Mouse (Mus musculus): Measurements from ENCODE around the gene Nacc1. TPM values are rescaled to one million over a fixed set of nuclear protein-coding genes. Genes with fewer than 3 reads are reported as not detected.
A peak's percentile ranks its signal among the peaks of the same experiment; 100 is the strongest.

Gene Nacc1
- polyA plus RNA-seq, 1 experiment from 2014 or later: 25.2 TPM

GRCm38 (mm10) chr8:84639162-84640009, 48.3 kb downstream of the Nacc1 start:
- peak overlapping the region; percentile 69 for H3K4me3 ChIP-seq (ENCODE audit: low read depth, low read length)
- peak overlapping the region; percentile 82 for H3K9ac ChIP-seq (ENCODE audit: low read depth, low read length)
- under 1% methylated on average over 105 of the region's 106 CpGs for WGBS
- no peaks in the 10 kb centered on the region for H3K36me3 ChIP-seq (ENCODE audit: control insufficient read depth, insufficient read depth, low read length)
- DNase-seq (ENCODE audit: low spot score) (peak; percentile 88), ATAC-seq (replicated peaks; ENCODE audit: low FRiP score) (peak; percentile 96)
- H3K27ac ChIP-seq (ENCODE audit: low read depth, low read length): peak overlapping the region; percentile 81
- no peaks in the 10 kb centered on the region for H3K27me3 ChIP-seq (replicated peaks; ENCODE audit: control insufficient read depth, insufficient read depth, low read length)
- H3K4me2 ChIP-seq: peak overlapping the region; percentile 90
- no peaks in the 10 kb centered on the region for H3K9me3 ChIP-seq (ENCODE audit: control insufficient read depth, low read length)
- no peaks in the 10 kb centered on the region; the same call in none of the 2 replicates for H3K4me1 ChIP-seq (replicated peaks; ENCODE audit: control insufficient read depth, insufficient read depth, low read length)

DNA sequence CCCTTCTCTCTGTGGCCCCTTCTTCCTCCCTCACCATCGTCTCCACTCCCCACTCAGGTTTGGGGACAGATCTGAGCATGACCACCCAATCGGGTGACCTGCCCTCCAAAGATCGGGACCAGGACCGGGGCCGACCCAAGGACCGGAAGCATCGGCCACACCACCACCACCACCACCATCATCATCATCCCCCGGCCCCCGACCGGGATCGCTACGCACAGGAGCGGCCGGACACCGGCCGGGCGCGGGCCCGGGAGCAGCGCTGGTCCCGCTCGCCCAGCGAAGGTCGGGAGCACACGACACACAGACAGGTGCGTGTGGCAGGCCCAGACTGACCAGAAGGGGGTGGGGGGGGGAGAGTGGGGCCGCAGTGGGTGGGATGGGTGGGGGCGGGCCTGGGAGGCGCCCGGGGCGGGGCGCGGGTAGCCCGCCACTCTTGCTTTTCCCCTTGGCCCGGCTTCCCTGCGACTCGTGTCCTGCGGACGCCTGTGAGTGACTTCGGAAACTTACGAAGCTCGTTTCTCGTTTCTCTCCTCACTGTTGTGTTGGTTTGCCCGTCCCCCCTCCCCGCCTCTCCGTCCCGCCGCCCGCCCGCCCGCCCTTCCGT, 49.0 kb downstream of the Nacc1 start:
- no peaks in the 10 kb centered on the region; the same call in none of the 2 replicates for H3K4me1 ChIP-seq (replicated peaks; ENCODE audit: control insufficient read depth, insufficient read depth, low read length)
- H3K9me3 ChIP-seq (ENCODE audit: control insufficient read depth, low read length): no peaks in the 10 kb centered on the region
- DNase-seq (ENCODE audit: low spot score) (peak; percentile 46), ATAC-seq (replicated peaks; ENCODE audit: low FRiP score) (peak; percentile 8; the same call in 1 of the 2 replicates)
- peak overlapping the region; percentile 69 for H3K4me3 ChIP-seq (ENCODE audit: low read depth, low read length)
- peak overlapping the region; percentile 81 for H3K27ac ChIP-seq (ENCODE audit: low read depth, low read length)
- H3K9ac ChIP-seq (ENCODE audit: low read depth, low read length): peak overlapping the region; percentile 82
- no peaks in the 10 kb centered on the region for H3K27me3 ChIP-seq (replicated peaks; ENCODE audit: control insufficient read depth, insufficient read depth, low read length)
- H3K4me2 ChIP-seq: peak overlapping the region; percentile 90
- no peaks in the 10 kb centered on the region for H3K36me3 ChIP-seq (ENCODE audit: control insufficient read depth, insufficient read depth, low read length)
- under 1% methylated on average over 42 of the region's 52 CpGs for WGBS

- Histone ChIP-seq H3K27me3 (replicated peaks; ENCODE audit: control insufficient read depth, insufficient read depth, low read length) (no peaks in the 10 kb centered on the region), H3K9ac (ENCODE audit: low read depth, low read length) (peak overlapping the region; percentile 82), H3K36me3 (ENCODE audit: control insufficient read depth, insufficient read depth, low read length) (no peaks in the 10 kb centered on the region), H3K4me2 (peak overlapping the region; percentile 90), H3K4me3 (ENCODE audit: low read depth, low read length) (peak overlapping the region; percentile 69), H3K9me3 (ENCODE audit: control insufficient read depth, low read length) (no peaks in the 10 kb centered on the region), H3K4me1 (replicated peaks; ENCODE audit: control insufficient read depth, insufficient read depth, low read length) (no peaks in the 10 kb centered on the region; the same call in none of the 2 replicates), H3K27ac (ENCODE audit: low read depth, low read length) (no peak overlapping the region)
- DNase-seq (ENCODE audit: low spot score) (no peak), ATAC-seq (replicated peaks; ENCODE audit: low FRiP score) (no peak)
- 38% methylated on average over 8 of the region's 8 CpGs for WGBS
Measured at GRCm38 (mm10) chr8:84637946-84638554, 49.6 kb downstream of the Nacc1 start.

DNA sequence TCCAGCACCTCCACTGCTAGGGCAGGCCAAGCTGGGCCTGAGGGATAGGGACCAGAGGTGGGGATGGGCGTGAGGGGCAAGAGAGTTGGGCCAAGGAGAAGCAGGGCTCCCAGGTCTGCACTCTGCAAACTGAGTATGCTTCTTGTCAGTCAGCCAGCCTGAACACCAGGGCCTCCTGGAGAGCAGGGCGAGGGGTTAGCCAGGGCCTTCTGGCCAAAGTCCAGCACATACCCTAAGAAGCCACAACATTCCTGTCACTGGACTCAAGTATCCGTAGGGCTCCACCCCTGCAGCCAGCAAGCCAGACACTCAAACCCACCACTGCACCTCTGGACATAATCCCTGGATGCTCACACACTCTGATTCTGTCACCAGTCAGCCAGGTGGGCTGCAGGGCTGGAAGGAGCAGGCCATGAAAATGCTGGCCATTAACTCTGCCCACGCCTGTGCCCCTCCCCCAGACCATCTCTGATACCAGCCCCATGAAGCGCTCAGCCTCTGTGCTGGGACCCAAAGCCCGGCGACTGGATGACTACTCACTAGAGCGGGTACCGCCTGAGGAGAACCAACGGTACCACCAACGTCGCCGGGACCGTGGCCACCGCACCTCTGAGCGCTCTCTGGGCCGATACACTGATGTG, 51.5 kb downstream of the Nacc1 start:
- Histone ChIP-seq H3K4me1 (replicated peaks; ENCODE audit: control insufficient read depth, insufficient read depth, low read length) (no peaks in the 10 kb centered on the region; the same call in none of the 2 replicates), H3K9ac (ENCODE audit: low read depth, low read length) (no peak overlapping the region), H3K4me2 (no peak overlapping the region), H3K27ac (ENCODE audit: low read depth, low read length) (no peak overlapping the region), H3K9me3 (ENCODE audit: control insufficient read depth, low read length) (no peaks in the 10 kb centered on the region), H3K36me3 (ENCODE audit: control insufficient read depth, insufficient read depth, low read length) (no peaks in the 10 kb centered on the region), H3K4me3 (ENCODE audit: low read depth, low read length) (no peak overlapping the region), H3K27me3 (replicated peaks; ENCODE audit: control insufficient read depth, insufficient read depth, low read length) (no peaks in the 10 kb centered on the region)
- 83% methylated on average over 17 of the region's 17 CpGs for WGBS
- ATAC-seq (replicated peaks; ENCODE audit: low FRiP score) (no peak), DNase-seq (ENCODE audit: low spot score) (no peak)

DNA sequence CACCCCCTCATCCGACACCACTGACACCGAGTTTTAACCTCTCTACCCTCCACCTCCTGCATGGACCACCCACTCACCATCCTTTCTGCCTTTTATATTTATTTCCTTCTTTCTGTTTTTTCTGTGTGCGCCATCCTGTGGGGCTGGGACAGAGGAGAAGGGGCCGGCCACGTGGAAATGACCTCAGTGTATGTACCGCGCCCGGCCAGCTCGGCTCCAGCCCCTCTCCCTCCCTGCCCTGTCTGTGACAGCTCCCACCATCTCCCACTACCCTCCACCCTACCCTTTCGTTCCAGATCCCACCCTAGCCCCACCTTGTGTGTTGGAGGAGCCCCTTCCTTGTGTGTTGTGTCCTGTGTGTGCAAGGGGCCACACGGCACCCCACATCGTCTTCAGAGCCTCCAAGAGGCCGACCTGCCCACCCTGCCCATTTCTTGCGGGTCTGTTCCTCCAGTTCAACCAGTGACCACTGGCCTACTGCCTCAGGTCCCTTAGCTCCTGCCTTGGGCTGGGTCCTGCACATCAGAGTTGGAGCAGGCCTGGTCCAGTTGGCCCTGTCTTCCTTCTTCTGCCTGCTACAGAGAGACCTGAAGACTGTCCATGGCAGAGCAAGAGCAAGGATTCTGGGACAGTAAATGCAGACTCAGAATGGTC, 52.1 kb downstream of the Nacc1 start:
- Histone ChIP-seq H3K9ac (ENCODE audit: low read depth, low read length) (no peak overlapping the region), H3K36me3 (ENCODE audit: control insufficient read depth, insufficient read depth, low read length) (no peaks in the 10 kb centered on the region), H3K4me3 (ENCODE audit: low read depth, low read length) (no peak overlapping the region), H3K9me3 (ENCODE audit: control insufficient read depth, low read length) (no peaks in the 10 kb centered on the region), H3K27me3 (replicated peaks; ENCODE audit: control insufficient read depth, insufficient read depth, low read length) (no peaks in the 10 kb centered on the region), H3K4me1 (replicated peaks; ENCODE audit: control insufficient read depth, insufficient read depth, low read length) (no peaks in the 10 kb centered on the region; the same call in none of the 2 replicates), H3K27ac (ENCODE audit: low read depth, low read length) (no peak overlapping the region), H3K4me2 (no peak overlapping the region)
- DNase-seq (ENCODE audit: low spot score) (no peak), ATAC-seq (replicated peaks; ENCODE audit: low FRiP score) (no peak)
- WGBS: 74% methylated on average over 14 of the region's 14 CpGs

- H3K9me3 ChIP-seq (ENCODE audit: control insufficient read depth, low read length): no peaks in the 10 kb centered on the region
- H3K4me3 ChIP-seq (ENCODE audit: low read depth, low read length): no peak overlapping the region
- no peak overlapping the region for H3K27ac ChIP-seq (ENCODE audit: low read depth, low read length)
- no peak overlapping the region for H3K4me2 ChIP-seq
- DNase-seq (ENCODE audit: low spot score) (no peak), ATAC-seq (replicated peaks; ENCODE audit: low FRiP score) (no peak)
- H3K9ac ChIP-seq (ENCODE audit: low read depth, low read length): no peak overlapping the region
- 70% methylated on average over 9 of the region's 9 CpGs for WGBS
- H3K36me3 ChIP-seq (ENCODE audit: control insufficient read depth, insufficient read depth, low read length): no peaks in the 10 kb centered on the region
- no peaks in the 10 kb centered on the region; the same call in 1 of the 2 replicates for H3K4me1 ChIP-seq (replicated peaks; ENCODE audit: control insufficient read depth, insufficient read depth, low read length)
- no peaks in the 10 kb centered on the region for H3K27me3 ChIP-seq (replicated peaks; ENCODE audit: control insufficient read depth, insufficient read depth, low read length)
Measured at GRCm38 (mm10) chr8:84634849-84635304, 52.8 kb downstream of the Nacc1 start.

DNA sequence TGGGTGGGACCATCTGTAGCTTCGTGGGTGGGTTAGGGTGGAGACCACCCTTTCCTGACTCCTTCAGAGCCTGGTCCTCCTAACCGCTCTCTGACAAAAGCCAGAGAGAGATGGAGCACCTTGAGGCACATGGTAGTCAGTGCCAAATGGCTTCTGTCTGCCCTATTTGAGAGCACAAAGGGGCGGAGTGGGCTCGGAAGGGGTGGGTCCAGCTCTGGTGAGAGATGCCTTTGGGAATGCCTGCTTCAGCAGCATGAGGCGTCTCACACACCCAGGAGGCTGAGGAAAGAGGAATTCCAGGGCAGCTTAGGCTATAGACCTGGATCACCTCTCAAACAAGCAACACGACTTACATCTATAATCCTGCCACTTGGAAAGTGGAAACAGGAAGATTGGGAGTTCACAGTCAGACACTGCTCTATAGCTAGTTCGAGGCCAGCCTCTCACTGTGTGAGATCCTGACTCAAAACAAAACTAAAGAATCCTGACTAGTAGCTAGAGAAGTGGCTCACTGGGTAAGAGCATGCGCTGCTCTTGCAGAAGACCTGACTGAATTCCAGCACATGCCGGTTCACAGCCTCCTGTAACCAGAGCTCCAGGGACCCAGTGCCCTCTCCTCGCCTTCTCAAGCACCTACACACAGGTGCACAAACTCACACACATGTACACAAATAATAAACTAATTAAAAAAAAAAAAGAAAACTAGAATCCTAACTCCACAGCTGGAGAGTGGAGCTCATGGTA, 53.6 kb downstream of the Nacc1 start:
- Histone ChIP-seq H3K27me3 (replicated peaks; ENCODE audit: control insufficient read depth, insufficient read depth, low read length) (no peaks in the 10 kb centered on the region), H3K9me3 (ENCODE audit: control insufficient read depth, low read length) (no peaks in the 10 kb centered on the region), H3K9ac (ENCODE audit: low read depth, low read length) (no peak overlapping the region), H3K4me2 (no peak overlapping the region), H3K27ac (ENCODE audit: low read depth, low read length) (no peak overlapping the region), H3K36me3 (ENCODE audit: control insufficient read depth, insufficient read depth, low read length) (no peaks in the 10 kb centered on the region), H3K4me1 (replicated peaks; ENCODE audit: control insufficient read depth, insufficient read depth, low read length) (no peaks in the 10 kb centered on the region; the same call in 1 of the 2 replicates), H3K4me3 (ENCODE audit: low read depth, low read length) (no peak overlapping the region)
- WGBS: 45% methylated on average over 10 of the region's 10 CpGs
- no peak for DNase-seq (ENCODE audit: low spot score)
- ATAC-seq (replicated peaks; ENCODE audit: low FRiP score): no peak
